Mouse (Mus musculus) embryonic fibroblast, embryonic 13.5 days (primary cell): ENCODE results near the gene Rasgrf2.

ENCODE experiments used
- CTCF ChIP-seq: IDR thresholded peaks from 2 replicates; pipeline ENCODE4 v1.5.1; 2011; ENCODE audit warnings: mild to moderate bottlenecking, control low read depth, low read length, moderate library complexity, borderline replicate concordance; ENCODE audit not compliant: insufficient read depth
- POLR2A ChIP-seq: IDR thresholded peaks from 2 replicates; pipeline ENCODE4 v1.6.1; 2011; ENCODE audit warnings: low read depth, mild to moderate bottlenecking, control low read depth, low read length, moderate library complexity

DNA sequence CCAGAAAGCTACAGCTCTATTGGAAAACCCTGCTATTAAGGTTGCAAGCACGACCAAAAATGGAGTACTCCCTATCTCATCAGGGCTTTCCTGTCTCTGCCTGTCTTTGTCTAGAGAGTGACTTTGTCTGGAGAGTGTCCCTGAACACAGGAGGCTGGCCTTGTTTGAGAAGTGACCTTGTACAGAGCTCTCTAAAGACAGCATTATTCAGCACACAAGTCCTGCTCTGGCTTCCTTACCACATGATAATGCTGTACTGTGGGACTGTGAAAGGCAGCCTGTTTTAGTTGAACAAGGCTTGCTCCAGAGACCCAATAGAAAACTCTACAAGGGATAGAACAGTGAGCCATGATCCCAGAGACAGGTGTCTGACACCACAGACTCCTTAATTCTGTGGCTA is 235.0 kb downstream of the Rasgrf2 start:
- TF ChIP-seq POLR2A (no peak), CTCF (no peak)
